Mouse (Mus musculus): Measurements from ENCODE around the gene Skint11.
"Not testable (repeated sequence)": the region's sequence is repeated elsewhere in the genome, so short reads cannot be mapped to it uniquely, and the experiment has no call there.

The Skint11 gene

DNA sequence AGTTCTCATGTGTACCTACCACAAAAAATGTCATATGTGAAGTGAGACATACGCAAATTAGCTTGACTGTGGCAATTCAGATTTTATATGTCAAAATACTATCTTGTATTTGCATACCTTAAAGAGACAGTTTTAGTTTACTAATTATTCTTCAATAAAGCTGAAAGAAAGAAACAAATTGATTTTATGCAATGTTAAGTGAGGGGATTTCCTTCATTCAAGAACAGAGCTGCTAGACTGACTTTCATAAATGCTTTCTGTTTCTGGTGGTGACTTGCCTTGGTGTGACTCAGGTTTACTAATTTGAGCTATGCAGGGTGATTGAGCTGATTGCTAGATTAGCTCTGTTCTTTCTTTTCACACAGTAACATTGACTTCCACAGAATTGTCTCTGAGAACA is at the start of gene Skint11:
Skint11 (plus strand) TSS at position 301 of the 400 bp plus-strand sequence.
- DNase-seq = no peak

DNA sequence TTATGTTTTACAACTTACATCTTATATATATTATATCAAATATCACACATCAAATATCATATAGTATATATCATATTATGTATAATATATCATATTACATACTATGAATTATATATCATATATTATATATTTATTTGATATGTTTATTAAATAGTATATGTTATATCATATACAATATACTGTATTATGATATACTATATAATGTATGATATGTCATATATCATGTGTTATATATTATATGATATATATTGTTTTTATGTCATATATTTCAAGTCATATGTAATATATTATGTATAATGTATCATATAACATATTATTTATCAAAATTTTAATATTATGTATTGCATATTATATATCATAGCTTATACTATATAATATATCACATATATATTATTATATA is 2.0 kb upstream of the Skint11 start:
- no peak for DNase-seq

DNA sequence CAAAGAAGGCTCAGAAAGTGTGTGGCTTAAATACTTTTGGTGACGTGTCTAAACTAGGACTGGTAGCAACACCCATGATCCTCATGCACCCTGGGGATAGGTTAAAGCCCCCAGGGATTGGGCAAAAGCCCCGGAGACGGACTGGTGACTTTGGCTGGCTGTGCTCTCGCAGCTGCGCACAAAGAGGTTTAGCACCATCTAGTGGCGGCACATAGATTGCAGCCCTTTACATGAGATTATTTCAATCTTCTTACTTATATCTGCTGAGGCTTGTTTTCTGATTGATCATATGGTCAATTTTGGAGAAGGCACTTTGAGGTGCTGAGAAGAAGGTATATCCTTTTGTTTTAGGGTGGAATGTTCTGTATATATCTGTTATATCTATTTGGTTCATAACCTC is 9.7 kb downstream of the Skint11 start:
- peak; percentile 21 for DNase-seq

DNA sequence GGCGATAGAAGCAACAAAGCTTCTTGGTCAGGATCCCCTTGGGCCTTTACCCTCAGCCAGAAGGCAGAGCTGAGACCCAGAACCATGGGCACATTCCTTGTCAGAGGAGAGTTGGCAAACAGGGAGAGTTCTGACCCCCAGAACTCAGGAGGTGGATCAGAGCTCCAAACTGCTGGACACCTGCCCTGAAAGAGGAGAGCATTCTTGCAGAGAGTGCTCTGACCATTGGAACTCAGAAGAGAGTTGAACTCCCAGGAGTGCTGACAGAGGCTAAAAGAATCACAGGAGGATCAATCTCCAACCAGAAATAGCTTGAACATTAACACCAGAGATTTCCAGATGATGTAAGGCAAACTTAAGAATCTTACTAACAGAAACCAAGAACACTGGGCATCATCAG is 93.7 kb downstream of the Skint11 start:
- not testable (repeated sequence) for DNase-seq

All from thymus, postnatal 4 days (tissue).